Mouse (Mus musculus): Measurements from ENCODE around the gene Slc10a6. TPM values are rescaled to one million over a fixed set of nuclear protein-coding genes. Genes with fewer than 3 reads are reported as not detected.

Gene Slc10a6
- total and polyA plus RNA-seq, 2 experiments: 0.06 to 0.37 TPM

GRCm38 (mm10) chr5:103592706-103593105, 36.5 kb downstream of the Slc10a6 start:
- no peaks in the 10 kb centered on the region for H3K79me2 ChIP-seq (ENCODE audit: control insufficient read depth, insufficient read depth, low read length)
- TF ChIP-seq CTCF (IDR thresholded peaks at IDR 0.05; ENCODE audit: low read depth, low read length) (no peak), POLR2A (IDR thresholded peaks at IDR 0.05; ENCODE audit: extremely low read depth, insufficient read depth, low read length) (no peak)
- peak overlapping the region; percentile 5; the same call in 1 of the 2 replicates for H3K9ac ChIP-seq (ENCODE audit: low read depth, low read length)
- 0 out of 2 replicates have a peak overlapping the region, but pooled peaks have one; percentile 4 for H3K4me3 ChIP-seq (ENCODE audit: insufficient read depth, low read depth, low read length)
- no peaks in the 10 kb centered on the region for H3K27me3 ChIP-seq (ENCODE audit: control insufficient read depth, insufficient read depth, low read length)
- H3K27ac ChIP-seq (replicated peaks; ENCODE audit: insufficient read depth, low read depth, low read length): no peak overlapping the region
- peaks cover 10% of the 10 kb centered on the region; the same call in 1 of the 2 replicates for H3K4me1 ChIP-seq (ENCODE audit: control insufficient read depth, insufficient read depth, low read length)
- 12% methylated on average over 8 of the region's 8 CpGs for WGBS
- H3K36me3 ChIP-seq (ENCODE audit: control insufficient read depth, insufficient read depth, low read length): no peaks in the 10 kb centered on the region
- DNase-seq (ENCODE audit: extremely low read depth, low read depth, low spot score): peak; percentile 68

- Histone ChIP-seq H3K27ac (replicated peaks; ENCODE audit: insufficient read depth, low read depth, low read length) (no peak overlapping the region), H3K36me3 (ENCODE audit: control insufficient read depth, insufficient read depth, low read length) (no peaks in the 10 kb centered on the region), H3K27me3 (ENCODE audit: control insufficient read depth, insufficient read depth, low read length) (no peaks in the 10 kb centered on the region), H3K9ac (ENCODE audit: low read depth, low read length) (no peak overlapping the region), H3K79me2 (ENCODE audit: control insufficient read depth, insufficient read depth, low read length) (no peaks in the 10 kb centered on the region), H3K4me1 (ENCODE audit: control insufficient read depth, insufficient read depth, low read length) (peaks cover 10% of the 10 kb centered on the region; the same call in 1 of the 2 replicates), H3K4me3 (ENCODE audit: insufficient read depth, low read depth, low read length) (no peak overlapping the region)
- TF ChIP-seq CTCF (IDR thresholded peaks at IDR 0.05; ENCODE audit: low read depth, low read length): no peak
- no peak for TF ChIP-seq POLR2A (IDR thresholded peaks at IDR 0.05; ENCODE audit: extremely low read depth, insufficient read depth, low read length)
- peak; percentile 65 for DNase-seq (ENCODE audit: extremely low read depth, low read depth, low spot score)
- 59% methylated on average over 7 of the region's 7 CpGs for WGBS
These were observed 37.4 kb downstream of the Slc10a6 start for GRCm38 (mm10) chr5:103591846-103592245.

- DNase-seq (ENCODE audit: extremely low read depth, low read depth, low spot score): no peak
These were observed 42.0 kb downstream of the Slc10a6 start for GRCm38 (mm10) chr5:103587219-103587618.

GRCm38 (mm10) chr5:103579680-103580420, 49.4 kb downstream of the Slc10a6 start:
- TF ChIP-seq POLR2A (IDR thresholded peaks at IDR 0.05; ENCODE audit: extremely low read depth, insufficient read depth, low read length): no peak
- no peak for TF ChIP-seq CTCF (IDR thresholded peaks at IDR 0.05; ENCODE audit: low read depth, low read length)
- Histone ChIP-seq H3K27ac (replicated peaks; ENCODE audit: insufficient read depth, low read depth, low read length) (no peak overlapping the region), H3K36me3 (ENCODE audit: control insufficient read depth, insufficient read depth, low read length) (no peaks in the 10 kb centered on the region), H3K4me1 (ENCODE audit: control insufficient read depth, insufficient read depth, low read length) (no peaks in the 10 kb centered on the region), H3K79me2 (ENCODE audit: control insufficient read depth, insufficient read depth, low read length) (no peaks in the 10 kb centered on the region), H3K4me3 (ENCODE audit: insufficient read depth, low read depth, low read length) (no peak overlapping the region), H3K27me3 (ENCODE audit: control insufficient read depth, insufficient read depth, low read length) (no peaks in the 10 kb centered on the region), H3K9ac (ENCODE audit: low read depth, low read length) (no peak overlapping the region)
- 78% methylated on average over 11 of the region's 11 CpGs for WGBS
- no peak for DNase-seq (ENCODE audit: extremely low read depth, low read depth, low spot score)

More at GRCm38 (mm10) chr5:103587219-103587618, 42.0 kb downstream of the Slc10a6 start:
- Histone ChIP-seq H3K27me3 (ENCODE audit: control insufficient read depth, insufficient read depth, low read length) (no peaks in the 10 kb centered on the region), H3K36me3 (ENCODE audit: control insufficient read depth, insufficient read depth, low read length) (no peaks in the 10 kb centered on the region), H3K9ac (ENCODE audit: low read depth, low read length) (no peak overlapping the region), H3K4me3 (ENCODE audit: insufficient read depth, low read depth, low read length) (no peak overlapping the region), H3K4me1 (ENCODE audit: control insufficient read depth, insufficient read depth, low read length) (peaks cover 4% of the 10 kb centered on the region; the same call in 1 of the 2 replicates), H3K27ac (replicated peaks; ENCODE audit: insufficient read depth, low read depth, low read length) (no peak overlapping the region), H3K79me2 (ENCODE audit: control insufficient read depth, insufficient read depth, low read length) (no peaks in the 10 kb centered on the region)
- TF ChIP-seq CTCF (IDR thresholded peaks at IDR 0.05; ENCODE audit: low read depth, low read length): peak; percentile 39
- TF ChIP-seq POLR2A (IDR thresholded peaks at IDR 0.05; ENCODE audit: extremely low read depth, insufficient read depth, low read length): no peak
- WGBS: 86% methylated on average over 7 of the region's 7 CpGs

- Histone ChIP-seq H3K9ac (ENCODE audit: low read depth, low read length) (no peak overlapping the region), H3K27ac (replicated peaks; ENCODE audit: insufficient read depth, low read depth, low read length) (no peak overlapping the region), H3K79me2 (ENCODE audit: control insufficient read depth, insufficient read depth, low read length) (no peaks in the 10 kb centered on the region), H3K4me3 (ENCODE audit: insufficient read depth, low read depth, low read length) (no peak overlapping the region), H3K36me3 (ENCODE audit: control insufficient read depth, insufficient read depth, low read length) (no peaks in the 10 kb centered on the region), H3K27me3 (ENCODE audit: control insufficient read depth, insufficient read depth, low read length) (no peaks in the 10 kb centered on the region), H3K4me1 (ENCODE audit: control insufficient read depth, insufficient read depth, low read length) (no peaks in the 10 kb centered on the region)
- DNase-seq (ENCODE audit: extremely low read depth, low read depth, low spot score): no peak
- WGBS: 88% methylated on average over 9 of the region's 9 CpGs
- TF ChIP-seq CTCF (IDR thresholded peaks at IDR 0.05; ENCODE audit: low read depth, low read length) (no peak), POLR2A (IDR thresholded peaks at IDR 0.05; ENCODE audit: extremely low read depth, insufficient read depth, low read length) (no peak)
These were observed 59.8 kb downstream of the Slc10a6 start for GRCm38 (mm10) chr5:103569446-103569845.

GRCm38 (mm10) chr5:103568034-103568433, 61.2 kb downstream of the Slc10a6 start:
- Histone ChIP-seq H3K27ac (replicated peaks; ENCODE audit: insufficient read depth, low read depth, low read length) (no peak overlapping the region), H3K4me3 (ENCODE audit: insufficient read depth, low read depth, low read length) (no peak overlapping the region), H3K9ac (ENCODE audit: low read depth, low read length) (no peak overlapping the region), H3K36me3 (ENCODE audit: control insufficient read depth, insufficient read depth, low read length) (no peaks in the 10 kb centered on the region), H3K4me1 (ENCODE audit: control insufficient read depth, insufficient read depth, low read length) (no peaks in the 10 kb centered on the region), H3K79me2 (ENCODE audit: control insufficient read depth, insufficient read depth, low read length) (no peaks in the 10 kb centered on the region), H3K27me3 (ENCODE audit: control insufficient read depth, insufficient read depth, low read length) (no peaks in the 10 kb centered on the region)
- TF ChIP-seq CTCF (IDR thresholded peaks at IDR 0.05; ENCODE audit: low read depth, low read length) (no peak), POLR2A (IDR thresholded peaks at IDR 0.05; ENCODE audit: extremely low read depth, insufficient read depth, low read length) (no peak)
- no peak for DNase-seq (ENCODE audit: extremely low read depth, low read depth, low spot score)
- WGBS: 70% methylated on average over 4 of the region's 4 CpGs

Data from liver, adult 2 months (tissue).